Mouse (Mus musculus) CH12.LX (cell line): ENCODE results near the gene Ap1m2. TPM values are rescaled to one million over a fixed set of nuclear protein-coding genes. Genes with fewer than 3 reads are reported as not detected.

Source experiments
- DNase-seq: peaks from one replicate; pipeline ENCODE4 v3.0.0-alpha.2; 2013; ENCODE audit errors: extremely low read depth
- H3K27ac ChIP-seq: 2 replicates; pipeline ENCODE4 v1.5.1; 2012; ENCODE audit warnings: low read depth, mild to moderate bottlenecking, control low read depth, moderate library complexity; ENCODE audit not compliant: insufficient read depth
- H3K27me3 ChIP-seq: replicated peaks from 2 replicates; pipeline ENCODE3; 2012; ENCODE audit warnings: inconsistent platforms
- H3K36me3 ChIP-seq, 2 experiments: replicated peaks in 1 of 2; 2 replicates each; pipeline versions ENCODE3 to v1.6.1; 2012; ENCODE audit warnings: inconsistent platforms in 1 of 2, low read length in 1 of 2, mild to moderate bottlenecking in 1 of 2, mixed read lengths in 1 of 2, moderate library complexity in 1 of 2; ENCODE audit not compliant: control insufficient read depth in 1 of 2, insufficient read depth in 1 of 2
- H3K4me1 ChIP-seq, 2 experiments: 2 replicates each; pipeline ENCODE4 v1.6.1; 2012; ENCODE audit warnings: inconsistent platforms in 1 of 2, moderate library complexity in 1 of 2; ENCODE audit not compliant: insufficient read depth in 2 of 2, control insufficient read depth in 1 of 2
- H3K4me2 ChIP-seq: 2 replicates; pipeline ENCODE4 v1.6.1; 2012; ENCODE audit warnings: low read depth, mild to moderate bottlenecking, control low read depth; ENCODE audit not compliant: poor library complexity, insufficient read depth, severe bottlenecking
- H3K4me3 ChIP-seq, 3 experiments: fragments of 150-350 bp in 1 of 3; sonication (generic) in 1 of 3; replicated peaks in 1 of 3; 2 replicates each; pipeline versions ENCODE3 to v1.5.1; 2011 to 2012; ENCODE audit warnings: low read depth in 2 of 3, low read length in 2 of 3, mild to moderate bottlenecking in 2 of 3, moderate library complexity in 2 of 3, control low read depth in 1 of 3, improper control_type of control experiment in 1 of 3, inconsistent platforms in 1 of 3, mixed read lengths in 1 of 3; ENCODE audit not compliant: poor library complexity in 1 of 3
- H3K79me2 ChIP-seq: replicated peaks from 2 replicates; pipeline ENCODE4 v1.6.1; 2012; ENCODE audit warnings: mild to moderate bottlenecking, moderate library complexity; ENCODE audit not compliant: control insufficient read depth, poor library complexity, insufficient read depth, severe bottlenecking; ENCODE audit errors: extremely low read depth
- H3K9ac ChIP-seq: 2 replicates; pipeline ENCODE4 v1.6.1; 2012; ENCODE audit warnings: low read depth, mild to moderate bottlenecking, control low read depth, moderate library complexity; ENCODE audit not compliant: insufficient read depth
- H3K9me3 ChIP-seq: replicated peaks from 2 replicates; pipeline ENCODE3; 2012; ENCODE audit warnings: low read length, inconsistent platforms, mixed read lengths
- CHD2 ChIP-seq: IDR thresholded peaks from 2 replicates; pipeline ENCODE4 v1.6.1; 2011; ENCODE audit warnings: low read length, improper control_type of control experiment
- E2F4 ChIP-seq: IDR thresholded peaks from 2 replicates; pipeline ENCODE4 v1.6.1; 2011; ENCODE audit warnings: low read depth, low read length, improper control_type of control experiment; ENCODE audit not compliant: insufficient replicate concordance
- ELF1 ChIP-seq: IDR thresholded peaks from 2 replicates; pipeline ENCODE4 v1.6.1; 2014; ENCODE audit warnings: low read depth, mild to moderate bottlenecking, inconsistent platforms, low read length, improper control_type of control experiment
- ETS1 ChIP-seq: conservative IDR thresholded peaks from 2 replicates; pipeline ENCODE4 v1.6.1; 2012; ENCODE audit warnings: low read depth, mild to moderate bottlenecking, inconsistent platforms, low read length, improper control_type of control experiment, moderate library complexity
- JUN ChIP-seq: IDR thresholded peaks from 2 replicates; pipeline ENCODE4 v1.6.1; 2011; ENCODE audit warnings: low read depth, mild to moderate bottlenecking, low read length, improper control_type of control experiment, moderate library complexity; ENCODE audit not compliant: insufficient read depth
- JUND ChIP-seq: conservative IDR thresholded peaks from 2 replicates; pipeline ENCODE4 v1.6.1; 2011; ENCODE audit warnings: low read depth, low read length, improper control_type of control experiment
- KAT2A ChIP-seq: IDR thresholded peaks from 2 replicates; pipeline ENCODE4 v1.6.1; 2012; ENCODE audit warnings: low read length, improper control_type of control experiment, inconsistent platforms; ENCODE audit not compliant: insufficient replicate concordance
- MAX ChIP-seq: IDR thresholded peaks from 2 replicates; pipeline ENCODE4 v1.6.1; 2011; ENCODE audit warnings: low read length, improper control_type of control experiment
- MAZ ChIP-seq: IDR thresholded peaks from 2 replicates; pipeline ENCODE4 v1.6.1; 2012; ENCODE audit warnings: low read depth, mild to moderate bottlenecking, inconsistent platforms, low read length, improper control_type of control experiment, moderate library complexity
- MEF2A ChIP-seq: IDR thresholded peaks from 2 replicates; pipeline ENCODE4 v1.6.1; 2014; ENCODE audit warnings: low read depth, mild to moderate bottlenecking, inconsistent platforms, low read length, improper control_type of control experiment, borderline replicate concordance
- MXI1 ChIP-seq: IDR thresholded peaks from 2 replicates; pipeline ENCODE4 v1.6.1; 2011; ENCODE audit warnings: mild to moderate bottlenecking, low read depth, low read length, improper control_type of control experiment
- MYC ChIP-seq: IDR thresholded peaks from 2 replicates; pipeline ENCODE4 v1.6.1; 2011; ENCODE audit warnings: low read depth, mild to moderate bottlenecking, improper control_type of control experiment, low read length
- NELFE ChIP-seq: IDR thresholded peaks from 2 replicates; pipeline ENCODE4 v1.6.1; 2011; ENCODE audit warnings: low read depth, low read length, improper control_type of control experiment
- NRF1 ChIP-seq: IDR thresholded peaks from 2 replicates; pipeline ENCODE4 v1.6.1; 2014; ENCODE audit warnings: low read depth, mild to moderate bottlenecking, inconsistent platforms, low read length, improper control_type of control experiment, moderate library complexity
- PAX5 ChIP-seq: IDR thresholded peaks from 2 replicates; pipeline ENCODE4 v1.6.1; 2012; ENCODE audit warnings: low read length, inconsistent platforms, mixed read lengths
- POLR2A ChIP-seq: IDR thresholded peaks from 2 replicates; pipeline ENCODE4 v1.6.1; 2011; ENCODE audit warnings: low read depth, mild to moderate bottlenecking, improper control_type of control experiment, low read length
- POLR2AphosphoS2 ChIP-seq: IDR thresholded peaks from 2 replicates; pipeline ENCODE4 v1.6.1; 2011; ENCODE audit warnings: low read depth, low read length, improper control_type of control experiment
- SIN3A ChIP-seq: IDR thresholded peaks from 2 replicates; pipeline ENCODE4 v1.6.1; 2012; ENCODE audit warnings: low read length, improper control_type of control experiment, inconsistent platforms
- SMC3 ChIP-seq: IDR thresholded peaks from 2 replicates; pipeline ENCODE4 v1.6.1; 2011; ENCODE audit warnings: low read depth, low read length, improper control_type of control experiment
- TCF12 ChIP-seq: IDR thresholded peaks from 2 replicates; pipeline ENCODE4 v1.6.1; 2014; ENCODE audit warnings: low read depth, mild to moderate bottlenecking, inconsistent platforms, low read length, improper control_type of control experiment
- UBTF ChIP-seq: IDR thresholded peaks from 2 replicates; pipeline ENCODE4 v1.6.1; 2012; ENCODE audit warnings: low read depth, mild to moderate bottlenecking, inconsistent platforms, low read length, improper control_type of control experiment, moderate library complexity
- ZMIZ1 ChIP-seq: IDR thresholded peaks from 2 replicates; pipeline ENCODE4 v1.6.1; 2012; ENCODE audit warnings: low read depth, mild to moderate bottlenecking, inconsistent platforms, low read length, improper control_type of control experiment
- ZNF384 ChIP-seq: IDR thresholded peaks from 2 replicates; pipeline ENCODE4 v1.6.1; 2012; ENCODE audit warnings: low read depth, low read length, improper control_type of control experiment, inconsistent platforms
- dilution Hi-C: fragments of 300-500 bp; cut with MboI; formaldehyde crosslinking; loops from 2 replicates; pipeline ENCODE4 v1.14.3; 2020; ENCODE audit warnings: low sequenced_read_pairs; ENCODE audit not compliant: extremely low pct_unique_long_range_greater_than_20kb, extremely low pct_ligation_motif_present
- in situ Hi-C: fragments of 300-500 bp; cut with MboI; formaldehyde crosslinking; loops from 3 replicates; pipeline ENCODE4 v1.14.3; 2019; ENCODE audit warnings: low sequenced_read_pairs, low pct_ligation_motif_present, low pct_unique_long_range_greater_than_20kb, mixed read lengths
- polyA plus RNA-seq: library from polyadenylated mRNA; unstranded; fragments of >175 nt; gene quantifications from 2 replicates; pipeline ENCODE4 v1.2.1, GENCODE M21; 2012; ENCODE audit warnings: low read depth; ENCODE audit not compliant: insufficient read length
- total RNA-seq, 2 experiments: library from RNA; depleted of rRNA; stranded (reverse); fragments of 300-350 nt in 1 of 2; fragments of >200 nt in 1 of 2; gene quantifications; 2 replicates each; pipeline ENCODE4 v1.2.3; 2012 to 2014

The Ap1m2 gene
- total and polyA plus RNA-seq, 3 experiments: 0.51 to 2.6 (median 0.51) TPM

DNA sequence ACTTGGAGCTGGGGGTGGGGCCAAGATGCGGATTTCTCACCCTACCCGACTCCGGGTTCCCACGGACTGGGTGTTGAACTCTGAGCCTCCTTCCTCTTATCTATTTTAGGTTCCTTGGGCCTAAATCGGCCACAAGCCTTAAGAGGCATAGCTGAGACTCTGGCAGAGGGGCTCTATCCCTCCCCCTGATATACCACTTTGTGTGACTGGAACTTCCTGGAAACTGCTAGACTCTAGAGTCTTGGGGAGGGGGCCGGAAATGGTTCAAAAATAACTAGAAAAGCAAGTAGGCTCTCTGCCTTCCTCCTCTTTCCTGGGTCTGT, 9.3 kb upstream of the Ap1m2 start:
- H3K4me3 ChIP-seq: peak overlapping the region; percentile 76 to 96 (median 77)
- in situ Hi-C loops: no loop called here
- H3K36me3 ChIP-seq: peaks cover 0 to 20% of the 10 kb centered on the region in 2 experiments
- peak overlapping the region; percentile 69 for H3K9ac ChIP-seq
- dilution Hi-C loops: no loop called here
- peak; percentile 83 for DNase-seq
- peaks cover 3% of the 10 kb centered on the region for H3K9me3 ChIP-seq
- peak overlapping the region; percentile 67 for H3K27ac ChIP-seq
- TF ChIP-seq CHD2 (no peak), KAT2A (no peak), MAZ (no peak), POLR2AphosphoS2 (no peak), ETS1 (peak; percentile 39; the same call in 1 of the 2 replicates), ZMIZ1 (no peak), JUN (no peak), MEF2A (peak; percentile 86), JUND (no peak), POLR2A (peak; percentile 33), ELF1 (peak; percentile 70), ZNF384 (no peak), SMC3 (no peak)
- no peaks in the 10 kb centered on the region for H3K27me3 ChIP-seq
- H3K4me2 ChIP-seq: peak overlapping the region; percentile 77
- peaks cover 6 to 48% of the 10 kb centered on the region in 2 experiments for H3K4me1 ChIP-seq
- H3K79me2 ChIP-seq: peaks cover 37% of the 10 kb centered on the region

DNA sequence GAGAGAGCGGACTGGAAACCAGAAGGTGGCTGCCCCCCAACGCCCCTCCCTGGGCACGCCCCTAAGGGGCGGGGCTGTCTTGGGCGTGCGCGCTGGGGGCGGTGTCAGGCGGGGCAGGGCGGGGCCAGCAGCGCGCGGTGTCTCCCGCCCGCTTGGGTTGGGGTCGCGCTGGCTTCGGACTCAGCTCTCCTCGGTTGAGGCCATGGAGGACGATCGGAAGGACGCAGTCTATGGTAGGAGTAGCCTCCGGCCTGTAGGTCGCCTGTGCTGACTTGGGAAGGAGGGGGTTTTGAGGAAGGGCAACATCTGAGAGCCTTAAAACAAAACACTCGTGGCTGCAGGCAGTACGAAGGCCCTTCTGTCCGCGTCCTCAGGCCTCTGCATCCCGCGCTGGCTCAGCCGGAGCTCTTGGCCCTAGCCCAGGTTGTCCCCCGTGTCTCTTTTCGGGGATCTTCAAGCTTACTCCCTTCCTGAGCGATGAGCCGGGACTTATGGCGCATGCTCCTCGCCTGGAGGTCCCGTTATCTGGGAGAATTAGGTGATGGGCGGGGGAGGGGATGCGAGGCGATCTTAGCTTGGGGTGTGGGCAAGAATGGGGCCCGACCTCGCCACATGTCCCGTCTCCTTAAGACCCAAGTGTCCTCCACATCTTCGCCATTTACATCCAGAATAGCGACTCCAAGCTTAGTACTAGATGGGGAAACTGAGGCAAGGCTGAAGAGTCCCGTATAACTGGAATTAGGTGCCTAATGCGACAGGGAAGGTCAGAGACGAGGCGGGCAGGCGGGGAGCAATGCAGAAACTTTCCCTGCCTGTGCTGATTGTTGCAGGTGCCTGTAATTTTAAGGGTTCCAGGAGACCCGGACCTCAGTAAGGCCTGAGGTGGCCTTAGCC, 8.7 kb upstream of the Ap1m2 start, which contains the start of gene Slc44a2:
TSS of gene Slc44a2 (plus strand) at position 80 of the 894 bp plus-strand sequence.
- Histone ChIP-seq H3K4me1 (peaks cover 6 to 44% of the 10 kb centered on the region in 2 experiments), H3K4me3 (peak within 1 kb of the TSS; percentile 76 to 96 (median 77)), H3K27me3 (no peaks in the 10 kb centered on the region), H3K36me3 (peaks cover 0 to 16% of the 10 kb centered on the region in 2 experiments), H3K9ac (peak within 1 kb of the TSS; percentile 69), H3K4me2 (peak within 1 kb of the TSS; percentile 77), H3K27ac (peak within 1 kb of the TSS; percentile 67), H3K79me2 (peaks cover 35% of the 10 kb centered on the region)
- peak; percentile 77 for DNase-seq
- in situ Hi-C loops: no loop called here
- dilution Hi-C loops: no loop called here
- peak; percentile 78 for TF ChIP-seq SIN3A
- no peak for TF ChIP-seq E2F4
- no peak; the same call in 1 of the 2 replicates for TF ChIP-seq ZMIZ1
- TF ChIP-seq TCF12: 0 out of 2 replicates have a peak, but pooled peaks have one; percentile 37
- 0 out of 2 replicates have a peak, but pooled peaks have one; percentile 53 for TF ChIP-seq UBTF
- TF ChIP-seq PAX5: no peak
- 0 out of 2 replicates have a peak, but pooled peaks have one; percentile 33 for TF ChIP-seq NELFE
- peak; percentile 73 for TF ChIP-seq MXI1
- TF ChIP-seq MYC: 0 out of 2 replicates have a peak, but pooled peaks have one; percentile 15
- peak; percentile 2; the same call in 1 of the 2 replicates for TF ChIP-seq CHD2
- TF ChIP-seq JUN: no peak
- 0 out of 2 replicates have a peak, but pooled peaks have one; percentile 10 for TF ChIP-seq MEF2A
- TF ChIP-seq POLR2A: peak; percentile 64; the same call in 1 of the 2 replicates
- peak; percentile 78 for TF ChIP-seq NRF1
- TF ChIP-seq MAX: peak; percentile 71
- peak; percentile 87 for TF ChIP-seq MAZ
- TF ChIP-seq, all 38 proteins: peak for 12
- H3K9me3 ChIP-seq: peaks cover 3% of the 10 kb centered on the region
